Mouse (Mus musculus) ES-E14 (cell line): ENCODE measurements around the gene Ect2.

Source experiments
- CHD2 ChIP-seq: IDR thresholded peaks from 2 replicates; pipeline ENCODE4 v1.6.1; 2014; ENCODE audit warnings: mild to moderate bottlenecking, low read depth, low read length, inconsistent platforms
- HCFC1 ChIP-seq: IDR thresholded peaks from 2 replicates; pipeline ENCODE4 v1.6.1; 2012; ENCODE audit warnings: low read length, inconsistent platforms, borderline replicate concordance; ENCODE audit not compliant: insufficient read depth
- MAFK ChIP-seq: IDR thresholded peaks from 2 replicates; pipeline ENCODE4 v1.6.1; 2014; ENCODE audit warnings: mild to moderate bottlenecking, low read depth, low read length, inconsistent platforms; ENCODE audit not compliant: insufficient read depth
- ZC3H11A ChIP-seq: IDR thresholded peaks from 2 replicates; pipeline ENCODE4 v1.6.1; 2012; ENCODE audit warnings: low read depth, mild to moderate bottlenecking, inconsistent platforms, low read length, borderline replicate concordance
- ZNF384 ChIP-seq: IDR thresholded peaks from 2 replicates; pipeline ENCODE4 v1.6.1; 2012; ENCODE audit warnings: low read depth, low read length, inconsistent platforms

DNA sequence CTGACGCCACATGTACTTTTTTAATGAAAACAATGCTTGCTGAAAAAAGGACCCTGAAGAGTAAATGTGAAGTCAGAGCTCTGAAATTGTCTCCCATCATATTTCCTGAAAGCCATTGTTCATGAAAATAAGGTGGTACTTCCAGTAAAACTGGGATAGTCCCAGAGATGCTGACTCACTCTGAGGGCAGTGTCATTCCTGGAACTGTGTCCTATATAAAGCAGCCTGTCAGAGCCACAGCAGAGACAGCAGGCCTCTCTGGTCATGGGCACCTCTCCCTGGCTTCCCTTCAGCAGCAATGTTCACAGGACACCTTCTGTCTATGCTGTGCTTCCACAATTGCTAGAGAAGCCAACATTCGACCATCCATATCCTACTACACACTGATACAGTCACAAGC is 98.9 kb downstream of the Ect2 start:
- TF ChIP-seq ZC3H11A (no peak), MAFK (no peak), CHD2 (no peak), HCFC1 (no peak), ZNF384 (no peak)
